Mouse (Mus musculus): ENCODE results near the gene Gm20458.

DNA sequence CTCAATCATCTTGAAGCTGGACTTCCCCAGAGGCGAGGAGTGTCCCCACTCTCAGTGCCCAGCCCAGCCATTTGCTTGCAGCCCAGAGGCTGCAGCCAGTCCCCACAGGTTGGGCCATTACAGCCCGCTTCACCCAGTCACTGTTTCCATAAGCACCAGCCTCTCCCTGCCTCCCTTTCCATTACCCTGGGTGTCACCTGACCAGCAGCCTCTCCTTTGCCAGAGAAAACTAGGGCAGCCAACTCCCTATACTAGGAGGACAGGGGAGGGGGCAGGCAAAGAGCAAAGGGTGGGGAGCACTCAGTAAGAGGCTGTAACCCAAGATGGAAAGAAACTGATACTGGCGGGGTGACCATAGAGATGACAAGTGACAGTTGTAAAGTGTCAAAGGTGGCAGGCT lies 23.8 kb upstream of the Gm20458 start:
- no peak for TF ChIP-seq CTCF (IDR thresholded peaks at IDR 0.05; ENCODE audit: low read depth)
- TF ChIP-seq EP300 (IDR thresholded peaks at IDR 0.05; ENCODE audit: low read depth), result no peak

Data from liver, postnatal 0 days (tissue).